Mouse (Mus musculus) intestine, embryonic 16.5 days (tissue): Measurements from ENCODE around the gene Lrrc42. TPM values are rescaled to one million over a fixed set of nuclear protein-coding genes. Genes with fewer than 3 reads are reported as not detected.
A peak's percentile ranks its signal among the peaks of the same experiment; 100 is the strongest.

Experiments used
- ATAC-seq: fragments of 200-750 bp; cut with Nextera tagmentation; 2 replicates; pipeline ENCODE4 v1.8.0; 2017; ENCODE audit warnings: moderate TSS enrichment, moderate library complexity
- H3K27ac ChIP-seq: fragments of 300-500 bp; sonication (generic); 2 replicates; pipeline ENCODE4 v1.5.1; 2014; ENCODE audit warnings: mild to moderate bottlenecking, low read length
- H3K27me3 ChIP-seq: fragments of 300-500 bp; sonication (generic); replicated peaks from 2 replicates; pipeline ENCODE4 v1.6.1; 2014; ENCODE audit warnings: low read length, control low read depth, mixed read lengths; ENCODE audit not compliant: control insufficient read depth, insufficient read depth
- H3K36me3 ChIP-seq: fragments of 300-500 bp; sonication (generic); 2 replicates; pipeline ENCODE4 v1.6.1; 2014; ENCODE audit warnings: low read length, control low read depth; ENCODE audit not compliant: control insufficient read depth, insufficient read depth
- H3K4me1 ChIP-seq: fragments of 300-500 bp; sonication (generic); 2 replicates; pipeline ENCODE4 v1.6.1; 2014; ENCODE audit warnings: low read length, control low read depth, mixed read lengths; ENCODE audit not compliant: control insufficient read depth, insufficient read depth
- H3K4me2 ChIP-seq: fragments of 300-500 bp; sonication (generic); 2 replicates; pipeline ENCODE4 v1.6.1; 2014; ENCODE audit warnings: low read depth, low read length, control low read depth
- H3K4me3 ChIP-seq: fragments of 300-500 bp; sonication (generic); 2 replicates; pipeline ENCODE4 v1.5.1; 2014; ENCODE audit warnings: mild to moderate bottlenecking, low read length
- H3K9ac ChIP-seq: fragments of 300-500 bp; sonication (generic); 2 replicates; pipeline ENCODE4 v1.6.1; 2014; ENCODE audit warnings: low read depth, low read length
- H3K9me3 ChIP-seq: fragments of 300-500 bp; sonication (generic); 2 replicates; pipeline ENCODE4 v1.6.1; 2016; ENCODE audit warnings: low read length, control low read depth; ENCODE audit not compliant: control insufficient read depth
- WGBS: fragments of 180-500 bp; shearing (Covaris S2); extraction: QIAGEN DNeasy Blood & Tissue Kit; methylation state at CpG from one replicate; pipeline ENCODE4 v1.1.7; 2014; 5-methylcytosine and 5-hydroxymethylcytosine counted together
- polyA plus RNA-seq: library from polyadenylated mRNA; unstranded; fragments of >200 nt; fragmentation: Nextera tagmentation; extraction: Ambion mirVana; gene quantifications from 2 replicates; pipeline ENCODE4 v1.2.1, GENCODE M21; 2015

Lrrc42 gene
- 48.3 and 49.6 TPM in 2 replicates for polyA plus RNA-seq

DNA sequence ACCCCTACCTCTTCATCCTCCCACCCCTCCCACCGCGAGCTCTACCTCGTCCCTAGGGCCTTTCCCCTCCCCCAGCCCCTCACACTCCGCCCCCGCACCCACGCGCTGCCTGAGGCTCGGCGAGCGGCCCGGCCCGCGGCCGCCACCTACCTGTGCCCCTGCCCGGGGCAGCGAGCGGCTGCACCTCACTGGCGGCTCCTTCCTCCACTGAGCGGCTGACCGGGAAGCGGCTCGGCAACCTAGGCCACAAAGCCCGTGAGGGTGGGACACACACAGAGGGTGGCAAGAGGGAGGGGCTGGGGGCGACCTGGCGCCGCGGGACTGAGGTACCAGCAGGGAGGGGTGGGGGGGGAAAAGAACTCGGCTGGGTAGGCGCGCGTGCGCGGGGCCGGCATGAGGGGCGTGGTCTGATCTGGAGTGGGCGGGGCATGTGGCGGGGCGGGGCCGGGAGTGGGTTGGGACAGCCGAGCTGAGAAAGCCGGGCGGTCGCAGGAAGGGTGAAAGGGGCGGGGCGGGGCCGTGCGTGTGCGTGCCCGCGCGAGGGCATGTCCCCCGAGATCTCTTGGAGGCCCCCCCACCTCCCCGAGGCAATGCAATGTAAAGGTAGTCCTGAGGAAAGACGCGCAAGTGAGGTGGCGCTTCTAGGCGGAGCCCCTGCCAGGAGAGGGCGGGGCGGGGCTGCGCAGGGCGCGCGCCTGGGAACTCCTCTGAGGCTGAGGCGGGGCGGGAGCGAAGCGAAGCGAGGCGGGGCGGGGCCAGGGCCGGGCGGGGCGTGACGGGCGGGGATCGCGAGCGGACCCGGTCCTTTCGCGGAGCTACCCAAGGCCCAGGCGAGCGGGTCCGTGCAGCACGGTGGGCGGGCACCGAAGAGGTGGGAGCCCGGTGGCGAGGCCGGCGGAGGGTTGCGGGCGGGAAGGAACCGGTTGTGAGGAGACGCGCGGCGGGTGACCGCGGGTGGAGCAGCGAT lies at the start of gene Lrrc42, which contains the start of gene Hspb11:
TSS of gene Lrrc42 (minus strand) at position 408 of the 967 bp plus-strand sequence.
TSS of gene Hspb11 (plus strand) at position 469 of the 967 bp plus-strand sequence.
- under 1% methylated on average over 101 of the region's 101 CpGs for WGBS
- Histone ChIP-seq H3K36me3 (no peaks in the 10 kb centered on the region), H3K27ac (peak within 1 kb of the TSS; percentile 76), H3K4me1 (peaks cover 23% of the 10 kb centered on the region), H3K9me3 (no peaks in the 10 kb centered on the region), H3K9ac (peak within 1 kb of the TSS; percentile 90), H3K27me3 (no peaks in the 10 kb centered on the region), H3K4me3 (peak within 1 kb of the TSS; percentile 79), H3K4me2 (peak within 1 kb of the TSS; percentile 67)
- ATAC-seq, result peak; percentile 98

DNA sequence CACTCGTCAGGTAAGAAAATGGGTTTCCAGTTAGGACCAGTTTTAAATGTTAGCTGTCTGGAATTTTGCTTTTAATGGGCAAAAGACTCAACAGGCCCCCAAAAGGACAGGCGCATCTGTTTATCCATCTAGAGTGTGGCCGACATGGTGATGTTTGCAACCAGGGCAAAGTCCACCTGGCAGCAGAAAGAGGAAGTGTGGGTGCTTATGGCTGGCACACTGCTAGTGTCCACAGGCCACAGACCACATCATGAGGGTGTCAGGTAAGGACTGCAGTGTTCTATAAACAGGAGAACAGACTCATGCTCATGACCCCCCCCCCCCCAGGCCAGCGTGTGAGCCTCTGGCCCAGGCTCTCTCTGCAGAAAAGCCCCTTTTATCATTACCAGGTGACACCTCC lies 49.5 kb upstream of the Lrrc42 start:
- Histone ChIP-seq H3K27ac (peak overlapping the region; percentile 46), H3K4me1 (peaks cover 24% of the 10 kb centered on the region), H3K36me3 (no peaks in the 10 kb centered on the region), H3K27me3 (no peaks in the 10 kb centered on the region), H3K4me2 (no peak overlapping the region), H3K9ac (no peak overlapping the region), H3K9me3 (no peaks in the 10 kb centered on the region), H3K4me3 (no peak overlapping the region)
- 54% methylated on average over 4 of the region's 4 CpGs for WGBS
- peak; percentile 67 for ATAC-seq

DNA sequence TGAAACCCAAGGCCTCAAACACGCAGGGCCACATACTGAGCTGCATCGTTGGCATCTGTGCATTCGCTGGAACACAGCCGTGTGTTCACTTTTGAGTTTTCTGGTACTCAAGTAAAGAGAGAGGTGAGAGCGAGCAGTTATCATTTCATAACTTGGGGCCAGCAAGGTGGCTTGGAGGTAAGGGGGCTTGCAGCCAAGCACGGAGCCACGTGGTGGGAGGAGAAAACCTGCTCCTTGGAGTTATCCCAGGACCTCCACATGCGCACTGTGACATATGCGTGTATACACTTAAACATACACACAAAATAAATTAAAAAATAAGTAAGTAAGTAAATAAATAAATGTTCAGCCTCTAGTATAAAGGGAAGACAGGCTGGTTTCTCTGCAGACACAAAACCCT lies 48.9 kb upstream of the Lrrc42 start:
- no peaks in the 10 kb centered on the region for H3K36me3 ChIP-seq
- H3K4me3 ChIP-seq, result no peak overlapping the region
- no peaks in the 10 kb centered on the region for H3K9me3 ChIP-seq
- no peak overlapping the region for H3K4me2 ChIP-seq
- H3K9ac ChIP-seq, result no peak overlapping the region
- 81% methylated on average over 9 of the region's 9 CpGs for WGBS
- H3K4me1 ChIP-seq, result peaks cover 24% of the 10 kb centered on the region
- no peak overlapping the region for H3K27ac ChIP-seq
- no peaks in the 10 kb centered on the region for H3K27me3 ChIP-seq
- ATAC-seq, result no peak

DNA sequence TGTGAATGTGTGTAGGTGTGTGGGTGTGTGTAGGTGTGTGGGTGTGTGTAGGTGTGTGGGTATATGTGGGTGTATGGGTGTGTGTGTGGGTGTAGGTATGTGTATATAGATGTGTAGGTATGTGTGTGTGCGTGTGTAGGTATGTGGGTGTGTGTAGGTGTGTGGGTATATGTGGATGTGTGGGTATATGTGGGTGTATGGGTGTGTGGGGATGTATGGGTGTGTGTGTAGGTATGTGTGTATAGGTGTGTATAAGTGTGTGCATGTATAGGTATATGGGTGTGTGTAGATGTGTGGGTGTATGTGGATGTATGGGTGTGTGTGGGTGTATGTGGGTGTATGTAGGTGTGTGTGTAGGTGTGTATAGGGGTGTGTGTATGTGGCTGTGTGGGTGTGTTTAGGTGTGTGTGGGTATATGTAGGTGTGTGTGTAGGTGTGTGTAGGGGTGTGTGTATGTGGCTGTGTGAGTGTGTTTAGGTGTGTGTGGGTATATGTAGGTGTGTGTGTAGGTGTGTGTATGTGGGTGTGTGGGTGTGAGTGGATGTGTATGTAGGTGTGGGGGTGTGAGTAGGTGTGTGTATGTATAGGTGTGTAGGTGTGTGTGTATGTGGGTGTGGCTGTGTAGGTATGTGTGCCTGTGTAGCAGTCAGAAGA lies 47.7 kb upstream of the Lrrc42 start:
- H3K4me3 ChIP-seq, result no peak overlapping the region
- no peaks in the 10 kb centered on the region for H3K36me3 ChIP-seq
- H3K4me2 ChIP-seq, result no peak overlapping the region
- peaks cover 13% of the 10 kb centered on the region for H3K4me1 ChIP-seq
- no peak for ATAC-seq
- 90% methylated on average over 1 of the region's 1 CpGs for WGBS
- no peaks in the 10 kb centered on the region for H3K27me3 ChIP-seq
- no peak overlapping the region for H3K9ac ChIP-seq
- H3K9me3 ChIP-seq, result no peaks in the 10 kb centered on the region
- H3K27ac ChIP-seq, result no peak overlapping the region

DNA sequence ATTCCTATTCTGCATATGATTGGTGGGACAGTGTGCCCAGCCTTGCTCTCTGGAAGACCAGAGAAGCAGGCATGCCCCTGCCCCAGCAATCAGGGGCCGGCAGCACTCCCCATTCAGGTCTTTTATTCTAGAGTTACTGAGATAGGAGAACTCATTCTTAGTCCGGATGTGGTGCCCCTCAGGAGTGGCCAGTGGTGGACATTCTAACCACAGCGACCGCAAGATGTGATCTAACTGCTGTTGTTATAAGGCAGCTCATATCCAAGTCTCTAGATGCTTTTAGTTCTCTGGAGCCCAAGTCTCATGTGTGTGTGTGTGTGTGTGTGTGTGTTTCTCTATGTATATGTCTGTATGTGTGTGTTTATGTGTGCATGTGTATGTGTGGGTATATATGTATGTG lies 47.0 kb upstream of the Lrrc42 start:
- 81% methylated on average over 4 of the region's 4 CpGs for WGBS
- Histone ChIP-seq H3K9ac (no peak overlapping the region), H3K27ac (no peak overlapping the region), H3K9me3 (no peaks in the 10 kb centered on the region), H3K4me1 (peaks cover 12% of the 10 kb centered on the region), H3K27me3 (no peaks in the 10 kb centered on the region), H3K4me3 (no peak overlapping the region), H3K36me3 (no peaks in the 10 kb centered on the region), H3K4me2 (no peak overlapping the region)
- no peak for ATAC-seq

DNA sequence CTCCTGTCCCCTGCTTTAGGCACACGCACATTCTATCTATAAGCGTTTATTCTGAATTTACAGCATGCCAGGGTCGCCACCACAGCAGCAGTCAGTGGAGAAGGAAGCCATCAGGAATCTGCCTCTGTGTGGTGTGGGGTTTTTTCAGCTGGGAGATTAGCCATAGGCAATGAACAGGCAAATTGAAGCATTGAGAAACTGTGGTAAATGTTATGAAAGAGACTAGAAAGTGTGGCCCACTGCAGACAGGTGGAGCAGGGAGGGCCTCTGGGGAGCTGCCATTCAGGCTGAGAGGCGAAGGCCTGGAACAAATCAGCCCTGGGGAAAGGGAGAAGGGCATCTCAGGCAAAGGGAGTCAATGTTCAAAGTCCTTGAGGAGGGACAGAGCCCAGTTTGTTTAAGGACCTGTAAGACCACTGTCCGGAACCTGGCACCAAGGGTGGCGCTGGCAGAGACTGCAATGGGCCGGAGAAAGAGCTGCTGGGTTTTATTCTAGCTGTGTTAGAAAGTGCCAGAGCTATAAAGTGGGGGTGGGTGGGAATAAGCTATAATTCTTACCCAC lies 46.5 kb upstream of the Lrrc42 start:
- ATAC-seq, result no peak
- H3K4me3 ChIP-seq, result no peak overlapping the region
- peaks cover 12% of the 10 kb centered on the region for H3K4me1 ChIP-seq
- H3K9me3 ChIP-seq, result no peaks in the 10 kb centered on the region
- no peak overlapping the region for H3K27ac ChIP-seq
- no peaks in the 10 kb centered on the region for H3K36me3 ChIP-seq
- H3K4me2 ChIP-seq, result no peak overlapping the region
- 76% methylated on average over 7 of the region's 7 CpGs for WGBS
- H3K9ac ChIP-seq, result no peak overlapping the region
- no peaks in the 10 kb centered on the region for H3K27me3 ChIP-seq

DNA sequence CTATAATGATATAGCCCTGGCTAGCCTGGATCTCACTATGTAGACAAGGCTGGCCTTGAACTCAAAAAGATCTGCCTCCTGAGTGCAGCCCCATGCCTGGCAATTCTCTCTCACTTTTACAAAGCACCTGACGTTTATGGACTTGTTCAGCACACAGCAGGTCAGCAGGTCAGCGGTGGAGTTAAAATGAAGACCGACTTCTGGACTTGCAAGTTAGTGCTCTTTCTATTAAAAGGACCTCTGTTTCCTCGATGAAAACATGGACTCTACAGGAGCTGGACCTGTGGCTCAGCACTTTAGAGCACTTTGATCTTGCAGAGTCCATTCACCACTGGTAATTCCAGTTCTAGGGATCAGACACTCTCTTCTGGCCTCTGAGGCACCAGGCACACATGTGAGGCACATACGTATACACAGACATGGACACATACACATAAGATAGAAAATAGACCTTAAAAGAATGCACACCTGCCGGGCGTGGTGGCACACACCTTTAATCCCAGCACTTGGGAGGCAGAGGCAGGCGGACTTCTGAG lies 44.8 kb upstream of the Lrrc42 start:
- ATAC-seq, result peak; percentile 54
- Histone ChIP-seq H3K36me3 (no peaks in the 10 kb centered on the region), H3K4me2 (no peak overlapping the region), H3K27me3 (no peaks in the 10 kb centered on the region), H3K27ac (no peak overlapping the region), H3K4me3 (no peak overlapping the region), H3K9me3 (no peaks in the 10 kb centered on the region), H3K9ac (no peak overlapping the region), H3K4me1 (peaks cover 12% of the 10 kb centered on the region)
- 71% methylated on average over 8 of the region's 8 CpGs for WGBS

DNA sequence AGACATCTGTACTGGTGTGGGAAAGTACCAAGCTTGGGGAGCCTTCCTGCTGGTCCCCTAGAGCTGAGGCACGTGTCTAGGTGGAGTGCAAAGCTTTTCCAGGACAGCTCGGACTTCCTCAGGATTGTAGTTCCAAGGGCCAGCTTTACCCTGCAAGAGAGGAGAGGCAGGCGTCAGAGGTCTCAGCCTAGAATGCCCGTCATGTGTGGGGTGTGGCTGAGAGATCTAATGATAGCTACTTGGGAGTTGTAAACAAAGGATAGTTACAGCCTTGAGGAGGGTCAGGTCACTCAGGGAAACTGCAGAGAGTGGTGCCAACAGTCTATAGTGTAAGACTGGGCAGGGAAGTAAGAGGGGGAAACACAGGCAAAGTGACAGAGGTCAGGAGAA lies 38.9 kb upstream of the Lrrc42 start:
- Histone ChIP-seq H3K4me2 (no peak overlapping the region), H3K9me3 (no peaks in the 10 kb centered on the region), H3K4me1 (peaks cover 9% of the 10 kb centered on the region), H3K36me3 (no peaks in the 10 kb centered on the region), H3K4me3 (no peak overlapping the region), H3K27me3 (no peaks in the 10 kb centered on the region), H3K9ac (no peak overlapping the region), H3K27ac (no peak overlapping the region)
- peak; percentile 80 for ATAC-seq
- WGBS, result 32% methylated on average over 4 of the region's 4 CpGs
